Mouse (Mus musculus) MEL (cell line): ENCODE measurements around the gene Spata6. TPM values are rescaled to one million over a fixed set of nuclear protein-coding genes. Genes with fewer than 3 reads are reported as not detected.

Experiments used
- DNase-seq: peaks from one replicate; pipeline ENCODE4 v3.0.0; 2011; ENCODE audit warnings: low read depth, low spot score
- H3K27ac ChIP-seq: 2 replicates; pipeline ENCODE4 v1.5.1; 2012; ENCODE audit warnings: low read depth, mild to moderate bottlenecking, control low read depth, low read length, moderate library complexity; ENCODE audit not compliant: control insufficient read depth
- H3K27me3 ChIP-seq, 2 experiments: fragments of 150-350 bp in 1 of 2; sonication (generic) in 1 of 2; 2 replicates each; pipeline ENCODE4 v1.6.1; 2012; ENCODE audit warnings: low read length in 2 of 2, mild to moderate bottlenecking in 2 of 2, improper control_type of control experiment in 1 of 2, moderate library complexity in 1 of 2; ENCODE audit not compliant: insufficient read depth in 2 of 2, control insufficient read depth in 1 of 2
- H3K36me3 ChIP-seq, 2 experiments: 2 replicates each; pipeline ENCODE4 v1.6.1; 2012 to 2014; ENCODE audit warnings: low read length in 2 of 2, improper control_type of control experiment in 1 of 2, inconsistent platforms in 1 of 2, mild to moderate bottlenecking in 1 of 2; ENCODE audit not compliant: insufficient read depth in 2 of 2, control insufficient read depth in 1 of 2
- H3K4me1 ChIP-seq, 2 experiments: fragments of 150-350 bp in 1 of 2; sonication (generic) in 1 of 2; 2 replicates each; pipeline ENCODE4 v1.6.1; 2012; ENCODE audit warnings: low read length in 2 of 2, improper control_type of control experiment in 1 of 2, mild to moderate bottlenecking in 1 of 2; ENCODE audit not compliant: insufficient read depth in 2 of 2, control insufficient read depth in 1 of 2
- H3K4me3 ChIP-seq, 2 experiments: fragments of 150-350 bp in 1 of 2; sonication (generic) in 1 of 2; 2 replicates each; pipeline ENCODE4 v1.5.1; 2012; ENCODE audit warnings: low read depth in 2 of 2, low read length in 2 of 2, mild to moderate bottlenecking in 2 of 2, moderate library complexity in 2 of 2, control low read depth in 1 of 2, improper control_type of control experiment in 1 of 2; ENCODE audit not compliant: control insufficient read depth in 1 of 2, insufficient read depth in 1 of 2
- H3K79me2 ChIP-seq: 2 replicates; pipeline ENCODE4 v1.6.1; 2012; ENCODE audit warnings: mild to moderate bottlenecking, low read length, moderate library complexity; ENCODE audit not compliant: control insufficient read depth, poor library complexity, insufficient read depth
- H3K9ac ChIP-seq: 2 replicates; pipeline ENCODE4 v1.6.1; 2012; ENCODE audit warnings: low read depth, mild to moderate bottlenecking, control low read depth, low read length, moderate library complexity; ENCODE audit not compliant: control insufficient read depth, poor library complexity, severe bottlenecking
- H3K9me3 ChIP-seq: fragments of 150-350 bp; sonication (generic); replicated peaks from 2 replicates; pipeline ENCODE4 v1.6.1; 2012; ENCODE audit warnings: mild to moderate bottlenecking, low read length, improper control_type of control experiment, moderate library complexity; ENCODE audit not compliant: insufficient read depth
- CHD2 ChIP-seq: IDR thresholded peaks from 2 replicates; pipeline ENCODE4 v1.6.1; 2011; ENCODE audit warnings: low read length, improper control_type of control experiment
- ETS1 ChIP-seq: IDR thresholded peaks from 2 replicates; pipeline ENCODE4 v1.6.1; 2012; ENCODE audit warnings: low read depth, mild to moderate bottlenecking, inconsistent platforms, low read length, improper control_type of control experiment, moderate library complexity
- GABPA ChIP-seq: IDR thresholded peaks from 2 replicates; pipeline ENCODE4 v1.6.1; 2012; ENCODE audit warnings: low read depth, mild to moderate bottlenecking, inconsistent platforms, low read length, improper control_type of control experiment, moderate library complexity
- GATA1 ChIP-seq: IDR thresholded peaks from 2 replicates; pipeline ENCODE4 v1.6.1; 2011; ENCODE audit warnings: low read depth, low read length, improper control_type of control experiment
- JUND ChIP-seq: IDR thresholded peaks from 2 replicates; pipeline ENCODE4 v1.6.1; 2011; ENCODE audit warnings: low read depth, mild to moderate bottlenecking, improper control_type of control experiment, low read length
- MAX ChIP-seq: IDR thresholded peaks from 2 replicates; pipeline ENCODE4 v1.6.1; 2011; ENCODE audit warnings: low read length, improper control_type of control experiment
- MAZ ChIP-seq: IDR thresholded peaks from 2 replicates; pipeline ENCODE4 v1.6.1; 2012; ENCODE audit warnings: low read depth, mild to moderate bottlenecking, inconsistent platforms, low read length, improper control_type of control experiment
- MXI1 ChIP-seq: IDR thresholded peaks from 2 replicates; pipeline ENCODE4 v1.6.1; 2011; ENCODE audit warnings: mild to moderate bottlenecking, low read depth, low read length, improper control_type of control experiment
- MYB ChIP-seq: IDR thresholded peaks from 2 replicates; pipeline ENCODE4 v1.6.1; 2011; ENCODE audit warnings: mild to moderate bottlenecking, low read depth, low read length, improper control_type of control experiment
- MYC ChIP-seq: IDR thresholded peaks from 2 replicates; pipeline ENCODE4 v1.6.1; 2011; ENCODE audit warnings: low read depth, mild to moderate bottlenecking, low read length, improper control_type of control experiment, moderate library complexity
- NRF1 ChIP-seq: IDR thresholded peaks from 2 replicates; pipeline ENCODE4 v1.6.1; 2014; ENCODE audit warnings: low read depth, mild to moderate bottlenecking, inconsistent platforms, low read length, improper control_type of control experiment, moderate library complexity; ENCODE audit not compliant: poor library complexity, insufficient read depth, severe bottlenecking
- POLR2A ChIP-seq, 2 experiments: IDR thresholded peaks; 2 replicates each; pipeline ENCODE4 v1.6.1; 2011 to 2012; ENCODE audit warnings: low read length in 2 of 2, mild to moderate bottlenecking in 2 of 2, control low read depth in 1 of 2, improper control_type of control experiment in 1 of 2, low read depth in 1 of 2, moderate library complexity in 1 of 2; ENCODE audit not compliant: control insufficient read depth in 1 of 2, insufficient read depth in 1 of 2, poor library complexity in 1 of 2
- POLR2AphosphoS2 ChIP-seq: IDR thresholded peaks from 2 replicates; pipeline ENCODE4 v1.6.1; 2011; ENCODE audit warnings: low read length, improper control_type of control experiment
- POLR2AphosphoS5 ChIP-seq: IDR thresholded peaks from 2 replicates; pipeline ENCODE4 v1.6.1; 2012; ENCODE audit warnings: low read depth, borderline replicate concordance, mild to moderate bottlenecking, inconsistent platforms, low read length, moderate library complexity, mixed read lengths
- RCOR1 ChIP-seq: IDR thresholded peaks from 2 replicates; pipeline ENCODE4 v1.6.1; 2012; ENCODE audit warnings: low read depth, mild to moderate bottlenecking, inconsistent platforms, low read length, improper control_type of control experiment
- SIN3A ChIP-seq: IDR thresholded peaks from 2 replicates; pipeline ENCODE4 v1.6.1; 2012; ENCODE audit warnings: low read length, improper control_type of control experiment, inconsistent platforms
- TAL1 ChIP-seq: IDR thresholded peaks from 2 replicates; pipeline ENCODE4 v1.6.1; 2012; ENCODE audit warnings: mild to moderate bottlenecking, inconsistent platforms, low read length, moderate library complexity, mixed read lengths
- USF1 ChIP-seq: IDR thresholded peaks from 2 replicates; pipeline ENCODE4 v1.6.1; 2014; ENCODE audit warnings: low read depth, mild to moderate bottlenecking, inconsistent platforms, low read length, improper control_type of control experiment, moderate library complexity
- ZC3H11A ChIP-seq: IDR thresholded peaks from 2 replicates; pipeline ENCODE4 v1.6.1; 2012; ENCODE audit warnings: low read depth, mild to moderate bottlenecking, inconsistent platforms, low read length, improper control_type of control experiment
- ZKSCAN1 ChIP-seq: IDR thresholded peaks from 2 replicates; pipeline ENCODE4 v1.6.1; 2012; ENCODE audit warnings: low read depth, mild to moderate bottlenecking, inconsistent platforms, low read length, improper control_type of control experiment, moderate library complexity
- polyA plus RNA-seq, 2 experiments: library from polyadenylated mRNA; stranded (reverse) in 1 of 2; unstranded in 1 of 2; fragments of >175 nt in 1 of 2; fragments of >200 nt in 1 of 2; gene quantifications; 2 replicates each; pipeline versions ENCODE4 v1.2.1 to v1.2.4; 2012; ENCODE audit warnings: low replicate concordance in 2 of 2, low read depth in 1 of 2; ENCODE audit not compliant: insufficient read length in 2 of 2, insufficient read depth in 1 of 2, missing spikeins in 1 of 2
- total RNA-seq: library from RNA; depleted of rRNA; stranded (reverse); fragments of 300-350 nt; gene quantifications from 2 replicates; pipeline ENCODE4 v1.2.3, GENCODE M21; 2012

The Spata6 gene
- total and polyA plus RNA-seq, 3 experiments = not detected

- H3K4me3 ChIP-seq = no peak overlapping the region
- no peaks in the 10 kb centered on the region for H3K4me1 ChIP-seq
- no peaks in the 10 kb centered on the region for H3K79me2 ChIP-seq
- H3K9ac ChIP-seq = no peak overlapping the region
- TF ChIP-seq ZKSCAN1 = no peak
- no peak for TF ChIP-seq JUND
- no peak for TF ChIP-seq NRF1
- TF ChIP-seq CHD2 = no peak
- no peak for TF ChIP-seq TAL1
- no peak for TF ChIP-seq ETS1
- TF ChIP-seq ZC3H11A = no peak
- TF ChIP-seq POLR2AphosphoS2 = no peak
- no peak for TF ChIP-seq MAX
- no peak overlapping the region for H3K27ac ChIP-seq
- H3K27me3 ChIP-seq = no peaks in the 10 kb centered on the region
- no peaks in the 10 kb centered on the region for H3K9me3 ChIP-seq
- H3K36me3 ChIP-seq = no peaks in the 10 kb centered on the region
- DNase-seq = no peak
Observed at GRCm38 (mm10) chr4:111682793-111683192, 37.0 kb upstream of the Spata6 start.

DNA sequence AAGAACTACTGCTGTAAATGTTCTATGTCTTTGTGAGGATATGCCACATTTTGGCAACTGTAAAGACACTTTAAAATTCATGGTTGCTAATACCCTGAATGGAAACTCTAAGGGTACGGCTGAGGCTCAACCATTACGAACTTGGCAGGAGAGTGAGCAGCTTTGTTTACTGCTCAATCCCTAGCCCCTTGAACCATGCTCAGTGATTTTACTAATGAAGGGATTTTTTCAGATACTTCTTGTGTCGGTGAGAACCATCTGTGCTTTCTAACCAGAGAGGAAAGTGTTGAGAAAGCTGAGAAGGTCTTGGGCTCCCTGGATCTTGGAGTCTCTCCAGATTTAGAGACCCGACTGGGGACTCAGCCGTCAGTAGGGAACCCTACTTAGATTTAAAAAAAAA, 35.9 kb upstream of the Spata6 start:
- Histone ChIP-seq H3K9me3 (no peaks in the 10 kb centered on the region), H3K27ac (no peak overlapping the region), H3K27me3 (no peaks in the 10 kb centered on the region), H3K36me3 (no peaks in the 10 kb centered on the region), H3K79me2 (no peaks in the 10 kb centered on the region), H3K4me1 (no peaks in the 10 kb centered on the region), H3K9ac (no peak overlapping the region), H3K4me3 (no peak overlapping the region)
- DNase-seq = no peak
- no peak for TF ChIP-seq ETS1
- TF ChIP-seq GABPA = no peak
- no peak for TF ChIP-seq RCOR1
- TF ChIP-seq CHD2 = no peak
- no peak for TF ChIP-seq MYC
- TF ChIP-seq ZC3H11A = no peak
- no peak for TF ChIP-seq POLR2A (IDR thresholded peaks at IDR 0.05; ENCODE audit: control insufficient read depth in 1 of 2, insufficient read depth in 1 of 2, low read depth in 1 of 2, low read length in 2 of 2, poor library complexity in 1 of 2)
- TF ChIP-seq USF1 = no peak
- no peak for TF ChIP-seq ZKSCAN1
- TF ChIP-seq MYB = no peak
- no peak for TF ChIP-seq MAZ
- TF ChIP-seq SIN3A = no peak
- TF ChIP-seq GATA1 = no peak
- no peak for TF ChIP-seq POLR2AphosphoS5
- TF ChIP-seq MXI1 = no peak
